Mouse (Mus musculus) adrenal gland, postnatal 10 days (tissue): ENCODE measurements around the gene Cpne8. TPM values are rescaled to one million over a fixed set of nuclear protein-coding genes. Genes with fewer than 3 reads are reported as not detected.

Source experiments
- DNase-seq: peaks from one replicate; pipeline ENCODE4 v3.0.0; 2021; ENCODE audit warnings: mixed read lengths
- total RNA-seq, 2 experiments: library from RNA; stranded (reverse); gene quantifications; 2 replicates each; pipeline ENCODE4 v1.2.3; 2021

Gene Cpne8
- total RNA-seq, 2 experiments from 2014 or later: 8.5 to 10.4 TPM

GRCm38 (mm10) chr15:90463281-90463680 is 216.0 kb downstream of the Cpne8 start:
- DNase-seq: no peak

GRCm38 (mm10) chr15:90446076-90446475 is 233.2 kb downstream of the Cpne8 start:
- DNase-seq: no peak
